Comparison of ENCODE assay signal across 8 mouse cellular contexts in the genomic region with DNA sequence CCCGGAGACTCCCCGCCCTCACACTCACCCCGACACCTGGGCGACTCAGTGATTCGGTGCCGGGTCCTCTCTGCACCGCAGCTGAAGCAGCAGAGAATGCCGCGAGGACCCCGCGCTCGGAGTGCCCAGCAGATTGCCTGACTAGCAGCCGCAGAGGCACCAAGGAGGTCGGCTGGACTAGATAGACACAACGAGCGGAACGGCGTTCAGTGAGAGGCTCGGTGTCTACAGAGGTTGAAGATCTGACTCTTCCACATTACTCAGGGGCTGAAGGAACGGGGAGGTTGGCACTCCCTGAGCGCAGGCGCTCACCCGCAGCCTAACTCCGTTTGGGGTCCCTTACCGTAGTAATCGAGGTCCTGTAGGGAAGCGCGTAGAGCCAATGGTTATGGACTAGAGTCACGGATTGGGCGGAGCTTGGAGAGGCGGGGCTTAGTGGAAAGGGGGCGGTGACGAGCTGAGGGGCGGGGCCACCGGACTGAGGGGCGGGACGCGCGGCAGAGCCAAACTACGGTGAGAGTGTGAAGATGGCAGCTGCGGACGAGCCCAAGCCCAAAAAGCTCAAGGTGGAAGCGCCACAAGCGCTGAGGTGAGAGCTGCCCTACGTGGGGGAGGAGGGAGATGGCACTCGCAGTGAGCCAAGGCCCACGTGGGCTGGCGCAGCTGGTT. TPM values are rescaled to one million over a fixed set of nuclear protein-coding genes. Genes with fewer than 3 reads are reported as not detected.
DNase-seq lines count a peak whose midpoint lies in the region; ATAC-seq and TF ChIP-seq lines count a peak whose summit lies in the region.

A gene (minus strand): TSS at position 397 of the 669 bp plus-strand sequence.
A gene (plus strand): TSS at position 463 of the 669 bp plus-strand sequence.

- no peaks in the 10 kb centered on the region for H3K27me3 ChIP-seq in Patski
- no peaks in the 10 kb centered on the region for H3K27me3 ChIP-seq in hindbrain, embryonic 13.5 days

- DNase-seq in Patski (ENCODE audit: low read depth, low spot score), result peak; percentile 81
- peak; percentile 96 for DNase-seq in cerebellum, postnatal 14 days
- DNase-seq in frontal cortex, postnatal 14 days (ENCODE audit: low spot score in 2 of 2), result peak; percentile 90 to 91
- peak; percentile 85 to 95 for DNase-seq in layer of hippocampus, postnatal 25 days (ENCODE audit: extremely low spot score in 1 of 2, low spot score in 1 of 2)
- peak; percentile 93 for DNase-seq in lung, postnatal 25 days (ENCODE audit: low spot score)
- DNase-seq in retina, embryonic 14.5 days (ENCODE audit: low spot score), result peak; percentile 97
- DNase-seq in thymus, postnatal 4 days, result peak; percentile 97

- no peak for TF ChIP-seq CTCF in Patski (IDR thresholded peaks at IDR 0.05)

- peak; percentile 93 for ATAC-seq in Patski
- ATAC-seq in hindbrain, embryonic 13.5 days (ENCODE audit: low FRiP score), result peak; percentile 99

- H3K4me2 ChIP-seq in hindbrain, embryonic 13.5 days, result peak within 1 kb of the TSS; percentile 70

- under 1% methylated on average over 41 of the region's 48 CpGs for WGBS in hindbrain, embryonic 13.5 days

- H3K36me3 ChIP-seq in hindbrain, embryonic 13.5 days, result no peaks in the 10 kb centered on the region

- H3K4me1 ChIP-seq in hindbrain, embryonic 13.5 days (replicated peaks), result peaks cover 15% of the 10 kb centered on the region

- H3K9me3 ChIP-seq in hindbrain, embryonic 13.5 days, result no peaks in the 10 kb centered on the region

- H3K27ac ChIP-seq in hindbrain, embryonic 13.5 days, result peak within 1 kb of the TSS; percentile 94

- peak within 1 kb of the TSS; percentile 90 for H3K4me3 ChIP-seq in hindbrain, embryonic 13.5 days

- POLR2A ChIA-PET in Patski (lab: Charles Lee), result interaction anchor here (0.6 to 1.1 kb wide), 5 partner anchors 10 to 249 kb away, joined by 3 to 4 read pairs (median 3); no protein-coding TSS in a partner anchor

- CTCF ChIA-PET in Patski (lab: Charles Lee), result interaction anchor here (1.1 to 2.1 kb wide), 3 partner anchors 17 to 58 kb away, joined by 4 to 6 read pairs (median 4); no protein-coding TSS in a partner anchor

- peak within 1 kb of the TSS; percentile 91 for H3K9ac ChIP-seq in hindbrain, embryonic 13.5 days

- in situ Hi-C loops in Patski (cut with MboI; ENCODE audit: low pct_unique_long_range_greater_than_20kb), result loop anchor here (5.0 kb wide), 1 partner anchor 60 kb away; no protein-coding TSS in a partner anchor

RNA-seq across cellular contexts. Expression of the first gene that starts in this region (rescaled TPM):
- polyA plus RNA-seq in Patski (2021), result 41.4 TPM
- 92.4 and 94.5 TPM in 2 replicates for polyA plus RNA-seq in hindbrain, embryonic 13.5 days (2015; fragmentation: Nextera tagmentation; extraction: Ambion mirVana)
- total RNA-seq in layer of hippocampus, postnatal 25 days (2021), result 10 to 100 TPM; 75.0 to 77.1 TPM

RNA-seq across cellular contexts. Expression of the second gene that starts in this region (rescaled TPM):
- 55.1 TPM for polyA plus RNA-seq in Patski (2021)
- polyA plus RNA-seq in hindbrain, embryonic 13.5 days (2015; fragmentation: Nextera tagmentation; extraction: Ambion mirVana), result 42.2 and 42.3 TPM in 2 replicates
- total RNA-seq in layer of hippocampus, postnatal 25 days (2021), result 10 to 100 TPM; 77.1 to 86.5 TPM

Comparison
In these comparisons a context has a peak if more than half of its experiments do, and no peak if none do; other contexts are left out.
1. Peak in every context shown above with its lines: DNase-seq, ATAC-seq, H3K4me3 ChIP-seq and H3K27ac ChIP-seq.